Mouse (Mus musculus) 3134 (cell line): ENCODE data around the gene Olfr617.
"Not testable (repeated sequence)": the region's sequence is repeated elsewhere in the genome, so short reads cannot be mapped to it uniquely, and the experiment has no call there.

Source experiments
- DNase-seq: peaks from one replicate; pipeline ENCODE4 v3.0.0-alpha.2; 2011; ENCODE audit warnings: low spot score; ENCODE audit not compliant: insufficient read length; ENCODE audit errors: extremely low read depth

The Olfr617 gene

GRCm38 (mm10) chr7:103572761-103573160 lies at the start of gene Olfr617:
TSS of gene Olfr617 (plus strand) at chr7:103573061.
- DNase-seq: no peak

DNA sequence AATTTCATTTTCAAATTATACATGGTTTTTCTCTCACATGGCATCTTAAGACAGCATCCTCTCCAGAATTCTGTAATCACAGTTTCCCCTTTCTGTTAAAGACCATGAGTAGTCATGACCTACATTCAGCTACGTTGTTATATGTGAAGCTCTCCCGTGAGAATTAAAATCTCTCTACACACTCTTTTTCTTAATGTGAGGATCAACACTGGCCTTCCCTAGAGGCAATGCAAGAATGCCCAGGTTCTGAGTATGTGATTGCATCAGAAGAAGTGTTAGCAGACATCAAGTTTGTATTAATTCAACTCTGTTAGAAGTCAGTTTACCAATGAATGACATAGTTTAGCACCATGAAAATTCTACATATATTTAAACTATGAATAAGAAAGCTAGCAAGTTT lies 30.2 kb upstream of the Olfr617 start, which contains the start of gene Olfr612:
Gene Olfr612 (minus strand): TSS at position 101 of the 400 bp plus-strand sequence.
- DNase-seq: not testable (repeated sequence)

DNA sequence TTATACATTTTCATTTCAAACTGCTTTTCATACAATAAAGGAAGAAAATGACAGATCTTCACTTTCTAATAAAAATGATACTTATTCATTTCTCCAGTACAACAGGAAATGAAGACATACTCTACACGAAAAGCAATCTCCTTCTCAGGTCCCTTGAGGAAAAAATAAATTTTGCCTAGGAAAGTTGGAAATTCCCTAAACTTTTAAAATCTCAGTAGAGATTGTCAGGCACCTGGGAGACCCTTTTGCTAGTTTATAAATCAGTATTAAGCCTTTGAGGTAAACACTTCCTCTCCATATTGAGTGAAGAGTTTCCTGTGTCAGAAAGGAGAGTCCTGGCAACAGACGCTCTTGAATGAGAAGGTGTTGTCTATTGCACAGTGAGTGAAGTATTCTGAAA lies 25.1 kb upstream of the Olfr617 start, which contains the start of gene Olfr613:
Gene Olfr613 (plus strand): TSS at position 301 of the 400 bp plus-strand sequence.
- no peak for DNase-seq

GRCm38 (mm10) chr7:103555779-103556178 lies 17.1 kb upstream of the Olfr617 start, which contains the start of gene Olfr615:
TSS of gene Olfr615 (plus strand) at chr7:103556079.
- DNase-seq: no peak

DNA sequence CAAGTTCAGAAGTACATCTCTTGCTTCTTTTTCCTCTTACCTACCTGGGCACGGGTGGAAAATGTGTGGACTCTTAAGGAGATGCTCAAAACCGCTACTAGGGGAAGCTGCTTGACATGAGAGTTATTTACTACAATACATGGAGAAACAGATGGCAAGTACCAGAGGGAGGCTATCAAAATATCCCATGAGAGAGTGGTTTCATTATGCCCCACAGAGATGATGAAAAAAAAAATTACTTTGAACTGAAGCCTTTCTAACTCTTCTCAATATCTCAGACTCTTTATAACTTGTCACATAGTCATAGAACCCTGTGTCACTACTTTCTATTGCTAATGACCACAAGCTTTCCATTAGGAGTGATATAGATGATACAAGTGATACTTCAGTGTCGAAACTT lies 3.8 kb upstream of the Olfr617 start, which contains the start of gene Olfr616:
Gene Olfr616 (minus strand): TSS at position 101 of the 400 bp plus-strand sequence.
- no peak for DNase-seq

GRCm38 (mm10) chr7:103589803-103590202 lies 16.9 kb downstream of the Olfr617 start, which contains the start of gene Olfr618:
TSS of gene Olfr618 (plus strand) at chr7:103590103.
- no peak for DNase-seq

GRCm38 (mm10) chr7:103600275-103600674 lies 27.4 kb downstream of the Olfr617 start, which contains the start of gene Olfr619:
TSS of gene Olfr619 (plus strand) at chr7:103600575.
- no peak for DNase-seq

- DNase-seq: no peak
These were observed 34.6 kb downstream of the Olfr617 start for GRCm38 (mm10) chr7:103607425-103607824.

DNA sequence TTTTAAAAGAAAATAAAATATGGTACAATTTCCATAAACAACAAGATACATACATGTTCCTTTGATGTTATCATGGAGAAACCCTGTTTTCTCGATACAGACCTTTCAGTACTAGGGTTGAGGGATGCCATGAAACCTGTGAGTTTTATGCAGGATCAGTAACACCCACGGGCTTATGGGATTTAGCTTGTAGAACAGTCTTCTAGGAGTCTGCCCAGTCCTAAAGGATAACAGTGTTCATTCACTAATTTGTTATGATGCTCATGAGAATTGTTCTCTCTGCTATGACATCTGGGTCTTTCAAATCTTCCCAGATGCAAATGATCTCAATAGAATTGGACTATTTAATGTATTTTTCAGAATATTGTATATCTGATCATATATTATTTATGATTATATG lies 39.6 kb downstream of the Olfr617 start, which contains the start of gene Olfr620:
Gene Olfr620 (minus strand): TSS at position 101 of the 400 bp plus-strand sequence.
- no peak for DNase-seq
